Mouse (Mus musculus) olfactory bulb, adult 2 months (tissue): Measurements from ENCODE around the gene Higd2a. TPM values are rescaled to one million over a fixed set of nuclear protein-coding genes. Genes with fewer than 3 reads are reported as not detected.

Experiments used
- H3K27ac ChIP-seq: fragments of 200-500 bp; 2 replicates; pipeline ENCODE4 v1.5.1; 2012; ENCODE audit warnings: low read depth, low read length; ENCODE audit not compliant: insufficient read depth
- H3K4me1 ChIP-seq: fragments of 200-500 bp; 2 replicates; pipeline ENCODE4 v1.6.1; 2012; ENCODE audit warnings: low read length; ENCODE audit not compliant: control insufficient read depth, insufficient read depth
- H3K4me3 ChIP-seq: fragments of 200-500 bp; 2 replicates; pipeline ENCODE4 v1.5.1; 2012; ENCODE audit warnings: mild to moderate bottlenecking, low read depth, low read length, moderate library complexity; ENCODE audit not compliant: insufficient read depth
- CTCF ChIP-seq: fragments of 200-500 bp; IDR thresholded peaks from 2 replicates; pipeline ENCODE4 v1.5.1; 2012; ENCODE audit warnings: low read depth, mild to moderate bottlenecking, low read length, moderate library complexity; ENCODE audit not compliant: insufficient read depth
- POLR2A ChIP-seq: fragments of 200-500 bp; IDR thresholded peaks from 2 replicates; pipeline ENCODE4 v1.6.1; 2012; ENCODE audit warnings: mild to moderate bottlenecking, low read depth, low read length, moderate library complexity; ENCODE audit not compliant: insufficient read depth
- WGBS: fragments of 180-500 bp; shearing (Covaris S2); methylation state at CpG from one replicate; pipeline ENCODE4 v1.1.7; 2018; 5-methylcytosine and 5-hydroxymethylcytosine counted together
- polyA plus RNA-seq: library from polyadenylated mRNA; stranded (reverse); fragments of >200 nt; gene quantifications from 2 replicates; pipeline ENCODE4 v1.2.4, GENCODE M21; 2012; ENCODE audit warnings: low replicate concordance; ENCODE audit not compliant: missing spikeins, insufficient read depth, insufficient read length

Higd2a gene
- polyA plus RNA-seq, 1 experiment, result not detected

DNA sequence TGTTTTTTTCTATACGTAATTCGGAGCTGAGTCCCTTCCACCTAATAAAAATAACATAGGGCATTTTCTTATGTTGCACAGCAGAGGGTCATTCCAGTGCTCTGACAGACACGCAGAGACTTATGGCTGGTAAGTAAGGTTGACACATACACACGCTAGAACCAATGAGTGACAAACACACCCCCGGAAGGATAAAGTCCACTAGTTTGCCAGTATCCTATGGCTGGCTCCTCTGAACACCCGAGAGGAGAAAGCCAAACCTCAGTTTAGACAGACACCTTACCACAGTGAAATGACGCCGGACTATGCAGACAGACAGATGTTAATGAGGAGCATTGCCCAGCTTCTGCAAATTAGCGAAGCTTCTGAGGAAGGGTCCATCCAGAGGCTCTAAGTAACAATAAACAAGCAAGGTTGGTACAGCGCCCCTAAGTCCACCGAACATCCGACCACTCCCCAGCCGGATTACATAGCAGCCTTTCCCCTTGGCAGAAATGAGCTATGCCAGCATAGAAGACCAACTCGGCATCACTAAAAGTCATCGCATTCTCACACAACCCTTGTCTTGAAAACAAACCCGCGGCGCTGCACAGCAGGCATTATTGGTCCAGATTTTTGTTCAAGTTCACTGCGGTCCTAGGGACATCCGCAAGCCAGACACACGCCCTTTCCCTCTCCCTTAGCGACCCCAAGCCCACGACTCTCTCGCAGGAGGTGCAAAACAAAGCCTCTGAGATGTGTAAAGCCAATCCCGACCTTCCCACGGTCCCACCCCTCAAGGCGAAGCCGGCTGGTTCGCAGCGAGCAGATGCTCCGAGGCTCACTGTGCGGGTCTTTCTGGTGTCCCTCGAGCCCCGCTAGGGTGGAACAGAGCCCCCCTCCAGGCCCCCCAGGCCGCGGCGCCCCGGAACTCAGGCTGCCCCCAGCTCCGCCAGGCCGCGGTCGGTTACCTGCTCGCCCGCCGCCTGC lies 25.5 kb upstream of the Higd2a start:
- Histone ChIP-seq H3K4me1 (peaks cover 3% of the 10 kb centered on the region; the same call in 1 of the 2 replicates), H3K27ac (peak overlapping the region; percentile 48; the same call in 1 of the 2 replicates), H3K4me3 (peak overlapping the region; percentile 89)
- TF ChIP-seq CTCF (no peak), POLR2A (no peak)
- 9% methylated on average over 45 of the region's 45 CpGs for WGBS

DNA sequence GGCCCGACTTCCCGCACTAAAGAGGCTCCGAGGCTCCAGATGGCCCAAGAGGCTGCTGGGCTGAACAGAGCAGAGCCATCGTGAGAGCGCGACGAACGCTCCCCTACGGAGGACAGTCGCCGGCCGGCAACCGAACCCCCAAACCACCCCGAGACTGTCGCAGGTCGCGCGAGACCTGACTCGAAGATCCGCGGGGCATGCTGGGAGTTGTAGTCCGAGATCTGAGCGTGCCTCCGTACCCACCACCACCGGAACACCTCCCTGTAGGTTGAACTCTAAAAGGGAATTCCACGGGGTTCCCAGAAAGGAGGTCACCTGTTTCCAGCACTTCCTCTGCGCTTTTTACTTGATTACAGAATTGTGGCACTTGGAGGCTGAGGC lies 24.8 kb upstream of the Higd2a start, which contains the start of gene 4833439L19Rik:
Gene 4833439L19Rik, minus strand, starts transcription at position 235 of the 381 bp plus-strand sequence.
- peak within 1 kb of the TSS; percentile 68 for H3K27ac ChIP-seq
- peaks cover 3% of the 10 kb centered on the region; the same call in 1 of the 2 replicates for H3K4me1 ChIP-seq
- WGBS, result under 1% methylated on average over 27 of the region's 27 CpGs
- H3K4me3 ChIP-seq, result peak within 1 kb of the TSS; percentile 89
- TF ChIP-seq POLR2A (peak; percentile 92), CTCF (no peak)

DNA sequence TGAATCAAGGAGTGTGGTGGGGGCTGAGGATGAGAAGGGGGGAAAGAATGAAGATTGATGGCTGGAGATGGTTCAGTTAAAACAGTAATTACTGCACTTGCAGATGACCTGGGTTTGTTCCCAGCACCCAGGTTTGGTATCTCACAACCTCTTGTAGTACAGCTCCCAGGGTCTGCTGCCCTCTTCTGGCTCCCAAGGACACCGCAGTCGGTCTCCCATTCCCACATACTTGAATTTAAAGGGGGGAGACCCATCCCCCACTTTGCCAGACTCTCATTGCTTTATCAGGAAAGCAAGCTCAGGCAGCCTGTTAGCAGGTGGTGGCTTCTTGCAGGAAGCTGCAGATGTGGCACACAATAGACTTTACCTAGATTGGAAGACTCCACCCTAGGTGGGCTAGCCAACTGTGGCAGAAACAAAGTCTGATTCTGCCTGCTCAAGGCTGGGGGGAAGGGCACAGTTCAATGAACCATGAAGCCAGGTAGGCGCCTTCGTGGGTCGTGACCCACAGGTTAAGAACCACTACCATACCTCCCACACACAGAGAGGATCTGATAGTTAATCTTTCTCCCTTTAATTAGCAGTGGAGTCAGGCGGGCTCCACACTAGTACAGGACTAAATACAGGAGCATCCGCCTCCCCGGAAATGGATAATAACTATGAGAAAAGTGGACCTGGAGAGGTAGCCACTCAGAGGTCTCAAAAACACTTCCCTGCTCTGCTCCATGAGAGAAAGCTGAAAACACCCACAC lies 24.2 kb upstream of the Higd2a start:
- peak overlapping the region; percentile 68 for H3K27ac ChIP-seq
- peaks cover 3% of the 10 kb centered on the region; the same call in 1 of the 2 replicates for H3K4me1 ChIP-seq
- 33% methylated on average over 8 of the region's 8 CpGs for WGBS
- peak overlapping the region; percentile 89 for H3K4me3 ChIP-seq
- TF ChIP-seq CTCF, result peak; percentile 32; the same call in 1 of the 2 replicates
- no peak for TF ChIP-seq POLR2A

DNA sequence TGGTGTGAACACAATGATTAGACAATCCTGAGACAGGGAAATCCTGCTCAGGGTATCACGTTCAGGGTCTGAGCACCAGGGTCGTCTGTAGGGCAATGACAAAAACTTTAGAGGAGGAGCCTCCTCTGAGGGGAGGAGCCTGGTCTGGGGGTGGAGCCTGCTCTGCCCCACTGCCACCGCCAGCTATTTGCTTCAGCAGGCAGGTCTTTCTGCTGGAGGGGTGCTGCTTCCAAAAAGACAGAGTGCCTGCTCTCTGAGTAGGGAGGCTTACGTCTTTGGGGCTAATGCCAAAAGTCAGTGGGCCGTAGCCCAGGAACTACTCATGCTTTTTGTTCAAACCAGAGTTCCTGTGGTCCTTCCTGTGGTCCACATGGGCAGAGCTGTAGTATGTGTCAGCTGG lies 21.6 kb upstream of the Higd2a start:
- 48% methylated on average over 5 of the region's 5 CpGs for WGBS
- Histone ChIP-seq H3K27ac (no peak overlapping the region), H3K4me3 (no peak overlapping the region), H3K4me1 (0 out of 2 replicates have a peak, but pooled peaks cover 3% of the 10 kb centered on the region)
- no peak for TF ChIP-seq CTCF
- no peak for TF ChIP-seq POLR2A

DNA sequence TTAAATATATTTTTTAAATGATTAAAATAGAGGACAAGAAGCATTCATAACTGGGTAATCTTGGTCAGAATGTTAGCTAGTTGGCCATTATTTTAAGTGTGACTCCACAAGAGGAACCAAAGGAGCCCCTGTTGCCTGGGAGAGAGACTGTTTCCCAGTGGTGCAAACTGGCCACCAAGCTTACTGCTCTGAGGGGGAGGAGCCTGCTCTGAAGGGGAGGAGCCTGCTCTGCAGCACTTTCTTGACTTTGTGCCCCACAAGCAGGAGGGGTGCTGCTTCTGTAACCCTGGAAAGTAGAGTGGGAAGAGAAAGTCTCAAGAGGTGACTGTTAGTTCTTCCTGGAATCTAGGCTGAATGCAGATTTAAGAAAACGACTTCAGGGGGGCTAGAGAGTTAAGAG lies 20.7 kb upstream of the Higd2a start:
- no peak overlapping the region for H3K27ac ChIP-seq
- 53% methylated on average over 1 of the region's 1 CpGs for WGBS
- TF ChIP-seq CTCF, result no peak
- no peak for TF ChIP-seq POLR2A
- H3K4me3 ChIP-seq, result no peak overlapping the region
- H3K4me1 ChIP-seq, result 0 out of 2 replicates have a peak, but pooled peaks cover 3% of the 10 kb centered on the region

DNA sequence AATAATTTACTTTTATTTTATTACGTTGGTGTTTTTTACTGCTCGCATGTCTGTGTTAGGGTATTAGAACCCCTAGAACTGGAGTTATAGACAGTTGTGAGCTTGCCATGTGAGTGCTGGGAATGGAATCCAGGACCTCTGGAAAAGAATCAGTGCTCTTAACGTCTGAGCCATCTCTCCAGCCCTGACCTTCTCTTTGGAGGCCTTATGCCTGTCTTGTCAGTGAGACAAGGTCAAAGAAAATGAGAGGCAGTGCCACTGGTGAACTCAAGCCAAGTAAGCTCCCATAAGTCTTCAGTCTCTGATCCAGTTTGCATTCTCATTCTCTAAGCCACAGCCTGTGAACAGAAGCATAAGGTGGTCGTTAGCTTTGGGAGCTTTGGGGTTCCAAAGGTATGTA lies 19.3 kb upstream of the Higd2a start:
- Histone ChIP-seq H3K4me3 (no peak overlapping the region), H3K4me1 (peaks cover 3% of the 10 kb centered on the region), H3K27ac (no peak overlapping the region)
- TF ChIP-seq CTCF, result no peak
- no peak for TF ChIP-seq POLR2A
- 73% methylated on average over 4 of the region's 4 CpGs for WGBS

DNA sequence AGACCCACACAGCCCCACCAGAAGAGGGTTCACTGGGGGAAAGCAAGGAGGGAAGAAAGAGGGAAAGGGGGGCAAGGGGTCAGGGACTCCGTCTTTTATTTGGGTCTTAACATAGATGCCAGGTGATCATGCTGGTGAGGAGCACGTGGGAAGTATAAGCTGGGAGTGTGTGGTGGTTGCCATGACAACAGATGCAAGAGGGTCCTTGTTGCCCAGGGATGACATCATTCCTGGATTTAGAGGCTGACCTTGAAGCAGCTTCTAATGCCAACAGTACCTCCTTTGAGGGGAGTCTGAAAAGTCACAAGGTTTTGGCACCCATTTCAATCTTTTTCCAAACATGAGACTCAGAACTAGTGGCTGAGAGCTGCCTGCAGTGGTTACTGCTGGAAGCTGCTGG lies 18.4 kb upstream of the Higd2a start:
- Histone ChIP-seq H3K4me3 (no peak overlapping the region), H3K4me1 (peaks cover 4% of the 10 kb centered on the region), H3K27ac (no peak overlapping the region)
- TF ChIP-seq POLR2A (no peak), CTCF (no peak)
- 17% methylated on average over 2 of the region's 2 CpGs for WGBS

DNA sequence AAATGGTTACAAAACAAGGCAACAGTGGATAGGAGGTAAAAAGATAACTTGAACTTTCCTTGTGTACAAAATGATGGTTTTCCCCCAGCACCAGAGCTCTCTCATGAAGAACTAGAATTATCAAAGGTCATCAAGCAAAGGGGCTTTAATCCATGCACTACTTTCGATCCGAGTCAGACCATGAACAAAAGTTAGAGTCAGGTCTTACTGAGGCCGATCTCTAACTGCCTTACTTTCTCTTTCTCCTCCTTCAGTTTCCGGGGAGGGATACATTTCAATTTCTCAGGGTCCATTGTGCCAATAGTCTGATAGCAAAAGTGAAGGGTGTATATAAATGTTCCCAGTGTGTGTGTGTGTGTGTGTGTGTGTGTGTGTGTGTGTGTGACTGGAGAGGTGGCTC lies 17.4 kb upstream of the Higd2a start:
- WGBS, result 74% methylated on average over 4 of the region's 4 CpGs
- Histone ChIP-seq H3K4me1 (peaks cover 4% of the 10 kb centered on the region), H3K27ac (no peak overlapping the region), H3K4me3 (no peak overlapping the region)
- TF ChIP-seq POLR2A (no peak), CTCF (no peak)

DNA sequence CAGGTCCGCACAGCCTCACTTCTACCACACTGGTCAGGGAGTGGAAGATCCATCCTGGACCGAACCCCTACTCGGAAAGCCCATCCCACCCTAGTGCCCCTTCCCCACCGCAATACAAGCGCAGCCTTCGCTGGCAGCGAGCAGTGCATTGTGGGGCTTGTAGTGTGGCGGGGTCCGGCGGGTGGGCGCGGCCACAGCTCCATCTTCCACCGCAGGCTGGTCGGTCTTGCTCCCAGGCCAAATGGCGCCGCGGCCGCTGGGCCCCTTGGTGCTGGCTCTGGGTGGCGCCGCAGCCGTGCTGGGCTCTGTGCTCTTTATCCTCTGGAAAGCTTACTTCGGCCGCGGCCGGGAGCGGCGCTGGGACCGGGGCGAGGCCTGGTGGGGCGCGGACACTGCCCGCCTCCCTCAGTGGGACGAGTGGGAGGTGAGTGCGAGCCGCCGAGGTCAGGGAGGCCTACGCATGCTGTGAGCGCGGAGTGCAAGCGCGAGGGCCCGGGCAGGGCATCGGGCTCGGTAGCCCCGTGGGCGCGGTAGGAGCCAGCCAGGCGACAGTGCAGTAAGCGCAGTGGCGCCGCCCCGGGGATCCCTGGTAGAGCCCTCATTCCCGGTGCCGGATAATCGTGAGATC lies 15.0 kb upstream of the Higd2a start, which contains the start of gene Arl10:
Gene Arl10, plus strand, starts transcription at position 162 of the 628 bp plus-strand sequence.
- peak within 1 kb of the TSS; percentile 79 for H3K4me3 ChIP-seq
- peaks cover 4% of the 10 kb centered on the region for H3K4me1 ChIP-seq
- WGBS, result under 1% methylated on average over 55 of the region's 55 CpGs
- no peak within 1 kb of the TSS for H3K27ac ChIP-seq
- TF ChIP-seq POLR2A, result 0 out of 2 replicates have a peak, but pooled peaks have one; percentile 43
- TF ChIP-seq CTCF, result no peak
